Mouse (Mus musculus): ENCODE results near the gene Slc44a4.

The Slc44a4 gene

DNA sequence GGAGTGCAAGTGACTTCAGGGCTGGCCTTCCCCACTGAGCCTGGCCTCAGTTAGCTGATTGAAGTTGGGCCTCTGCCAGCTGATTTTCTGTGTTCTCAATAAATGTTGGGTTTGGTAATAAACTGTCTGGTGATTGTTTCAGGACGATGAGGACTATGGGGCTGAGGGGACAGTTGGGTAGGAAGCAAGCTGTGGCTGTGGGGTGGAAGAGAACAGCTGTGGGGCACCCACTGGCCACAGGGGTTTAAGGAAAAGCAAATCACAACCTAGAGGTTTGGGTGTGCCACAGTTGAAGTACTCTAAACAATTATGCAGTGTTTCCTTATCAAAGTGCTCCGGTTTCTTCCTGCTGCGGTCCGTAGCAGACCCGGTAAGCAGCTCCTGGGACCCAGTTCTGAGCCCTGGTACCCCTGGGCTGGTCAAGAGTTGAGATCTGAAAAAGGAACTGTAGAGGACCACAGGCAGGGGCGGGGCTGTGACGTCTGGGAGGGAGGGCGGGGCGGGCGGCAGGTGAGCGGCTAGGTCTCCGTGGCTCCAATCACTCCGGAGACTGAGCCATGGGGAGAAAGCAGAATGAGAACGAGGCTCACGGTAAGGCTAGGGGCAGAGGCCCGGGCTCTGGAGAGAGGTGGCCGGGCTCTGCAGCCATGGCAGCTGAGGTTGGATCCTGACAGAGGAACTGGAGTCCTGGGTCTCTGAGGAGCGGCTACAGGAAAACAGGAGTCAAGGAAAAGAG, at the start of gene Slc44a4:
Slc44a4 (plus strand) TSS at position 537 of the 736 bp plus-strand sequence.
- no peak for DNase-seq

DNA sequence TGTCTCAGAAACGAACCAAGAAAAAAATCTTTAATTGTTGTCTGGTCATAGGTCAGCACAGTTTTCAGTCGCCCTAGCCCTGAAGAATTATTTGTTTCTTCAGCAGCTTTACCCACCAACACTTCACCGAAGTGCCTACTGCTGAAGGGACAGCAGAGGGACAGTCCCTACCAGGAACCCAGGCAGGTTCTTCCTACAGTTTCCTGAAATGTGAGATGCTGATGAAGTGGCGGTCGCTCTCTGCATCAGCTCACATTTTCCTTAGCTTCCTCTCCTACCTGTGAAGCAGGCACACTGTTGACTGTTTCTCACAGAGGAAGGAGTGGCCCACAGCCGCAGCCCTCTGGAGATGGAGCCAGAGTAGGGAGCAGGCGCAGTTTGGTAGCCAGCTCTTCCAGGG, 48.3 kb upstream of the Slc44a4 start:
- DNase-seq = no peak

DNA sequence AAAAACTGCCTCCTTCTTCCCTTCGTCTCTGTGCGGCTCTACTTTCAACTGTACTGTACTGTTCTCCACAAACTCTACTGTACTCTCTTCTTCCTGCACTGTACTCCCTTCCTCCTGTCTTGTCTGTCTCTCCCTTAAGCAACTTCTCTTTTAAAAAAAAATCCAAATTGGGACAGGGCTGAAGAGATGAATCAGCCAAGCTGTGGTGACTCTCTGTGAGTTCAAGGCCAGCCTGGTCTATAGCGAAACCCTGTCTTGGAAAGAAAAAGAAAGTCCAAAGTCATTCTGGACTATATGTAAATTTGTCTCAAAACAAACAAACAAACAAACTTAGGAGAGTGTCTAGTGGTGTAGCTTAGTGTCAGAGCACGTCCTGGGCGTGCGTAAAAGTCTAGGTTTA, 39.9 kb upstream of the Slc44a4 start:
- DNase-seq = no peak

DNA sequence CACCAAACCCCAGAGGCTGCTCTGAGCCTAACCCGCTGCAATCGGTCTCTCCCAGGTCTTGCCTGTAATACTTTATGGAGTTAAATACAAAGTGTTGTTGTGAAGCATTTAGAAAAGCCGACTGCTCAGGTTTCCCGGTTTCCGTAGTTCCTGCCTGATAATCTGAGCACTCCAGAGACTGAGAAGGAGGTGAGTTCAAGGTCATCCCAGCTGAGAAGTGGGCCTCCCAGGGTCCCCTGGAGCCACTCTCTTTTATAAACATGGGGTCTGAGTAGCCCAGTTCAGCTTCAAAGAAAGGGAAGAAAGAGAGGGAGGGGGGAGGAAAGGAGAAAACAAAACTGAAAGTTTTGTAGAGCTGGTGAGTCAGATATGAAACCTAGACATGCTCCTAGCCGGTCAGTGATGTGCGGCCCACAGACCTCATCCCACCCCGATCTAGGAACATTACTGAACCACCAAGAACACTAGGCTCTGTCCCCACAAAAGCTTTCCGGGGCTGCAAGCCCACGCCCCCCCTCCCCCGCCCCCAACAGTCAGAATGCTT, 34.9 kb upstream of the Slc44a4 start, which contains the start of gene Zbtb12:
Zbtb12 (plus strand) TSS at position 148 of the 544 bp plus-strand sequence.
- DNase-seq = no peak

DNA sequence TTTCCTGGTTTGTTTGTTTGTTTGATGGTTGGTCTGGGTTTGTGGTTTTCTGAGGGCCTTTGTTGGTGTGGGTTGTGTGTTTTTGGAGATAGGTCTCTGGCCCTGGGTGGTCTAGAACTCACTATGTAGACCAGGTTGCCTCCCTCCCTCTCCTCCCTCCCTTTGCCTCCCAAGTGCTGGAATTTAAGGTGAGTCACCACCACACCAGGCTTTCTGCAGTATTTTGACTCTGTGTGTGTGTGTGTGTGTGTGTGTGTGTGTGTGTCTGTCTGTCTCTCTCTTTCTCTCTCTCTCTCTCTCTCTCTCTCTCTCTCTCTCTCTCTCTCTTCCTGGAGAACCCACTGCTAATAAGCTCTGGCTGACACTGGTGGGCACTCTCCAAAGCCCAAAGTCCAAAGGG, 33.1 kb upstream of the Slc44a4 start:
- no peak for DNase-seq

DNA sequence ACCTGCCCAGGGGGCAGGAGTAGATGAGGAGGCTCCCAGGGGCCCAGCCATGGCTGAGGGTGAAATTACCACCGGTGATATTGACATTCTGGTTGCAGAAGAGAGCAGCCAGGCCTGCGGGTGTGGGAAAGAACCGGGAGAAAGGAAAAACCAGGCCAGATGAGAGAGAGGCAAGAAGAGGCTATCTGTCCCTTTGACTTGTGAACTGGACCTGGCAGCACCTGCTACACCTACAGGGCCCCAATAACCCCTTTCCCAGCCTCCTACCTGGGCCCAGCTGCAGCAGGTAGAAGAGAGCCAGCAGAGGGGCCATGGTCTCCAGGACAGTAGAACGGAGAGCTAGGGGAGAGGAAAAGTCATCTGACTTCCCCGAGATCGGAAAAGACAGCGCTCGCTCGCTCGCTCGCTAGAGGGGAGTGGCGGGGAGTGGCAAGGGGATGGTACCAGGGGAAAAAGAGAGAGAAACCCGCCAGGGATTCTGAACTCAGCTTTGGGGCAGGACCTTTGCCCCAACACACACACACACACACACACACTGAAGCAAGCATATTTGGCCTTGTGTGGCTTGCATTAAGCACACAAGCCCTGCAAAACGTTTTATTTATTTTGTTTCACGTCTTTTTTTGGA, 32.5 kb upstream of the Slc44a4 start, which contains the start of gene Gm20547:
Gm20547 (minus strand) TSS at position 360 of the 628 bp plus-strand sequence.
- DNase-seq = no peak

DNA sequence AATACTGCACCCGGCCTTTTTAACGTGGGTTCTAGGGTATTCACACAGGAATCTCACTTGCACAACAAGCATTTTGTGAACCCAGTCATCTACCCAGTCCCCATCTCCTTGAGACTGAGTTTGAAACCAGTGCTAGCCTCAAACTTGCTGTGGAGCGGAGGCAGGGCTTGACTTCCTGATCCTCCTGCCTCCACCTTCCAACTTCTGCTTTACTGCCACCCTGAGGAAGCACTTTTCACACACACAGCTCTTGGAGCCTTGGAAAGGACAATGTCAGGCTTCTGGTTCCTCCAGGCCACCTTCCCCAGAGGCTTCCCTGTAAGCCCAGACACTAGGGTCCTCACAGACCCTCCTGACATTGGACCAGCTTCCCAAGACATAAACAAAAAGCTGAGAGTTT, 30.9 kb upstream of the Slc44a4 start:
- DNase-seq = no peak

DNA sequence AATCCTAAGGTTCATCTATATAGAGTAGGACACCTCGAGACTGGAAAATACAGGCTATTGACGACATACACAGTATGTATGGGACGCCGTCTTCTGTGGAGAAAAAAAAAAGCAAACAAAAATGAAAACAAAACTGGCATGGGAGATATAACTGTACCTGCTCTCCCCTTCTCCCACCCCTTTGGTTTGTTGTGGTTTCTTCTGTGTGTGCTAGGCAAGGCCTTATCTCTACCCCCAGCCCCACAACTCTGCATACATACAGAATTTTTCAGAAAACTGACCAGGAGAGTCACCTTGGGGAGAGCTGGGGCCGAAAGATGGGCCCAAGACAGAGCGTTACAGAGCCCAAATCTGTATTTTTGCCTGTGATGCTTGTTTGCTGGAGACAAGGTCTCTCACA, 29.6 kb upstream of the Slc44a4 start:
- DNase-seq = no peak

DNA sequence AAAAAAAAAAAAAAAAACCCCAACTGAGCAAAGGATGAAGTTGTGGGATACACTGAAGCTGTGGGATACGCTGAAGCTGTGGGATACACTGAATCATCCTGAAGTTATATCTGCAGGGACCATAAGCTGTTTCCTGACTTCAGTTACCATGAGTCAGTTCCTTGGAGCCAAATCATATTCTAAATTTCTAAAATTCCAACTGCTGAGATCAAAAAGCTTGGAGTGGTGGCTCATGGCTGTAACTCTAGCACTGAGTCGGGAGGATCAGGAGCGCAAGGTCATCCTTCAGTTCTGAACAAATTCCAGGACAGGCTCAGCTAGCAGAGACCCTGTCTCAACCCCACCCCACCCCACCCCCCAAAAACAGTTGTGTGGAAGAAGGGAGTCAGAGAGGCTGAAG, 28.7 kb upstream of the Slc44a4 start:
- DNase-seq = no peak

DNA sequence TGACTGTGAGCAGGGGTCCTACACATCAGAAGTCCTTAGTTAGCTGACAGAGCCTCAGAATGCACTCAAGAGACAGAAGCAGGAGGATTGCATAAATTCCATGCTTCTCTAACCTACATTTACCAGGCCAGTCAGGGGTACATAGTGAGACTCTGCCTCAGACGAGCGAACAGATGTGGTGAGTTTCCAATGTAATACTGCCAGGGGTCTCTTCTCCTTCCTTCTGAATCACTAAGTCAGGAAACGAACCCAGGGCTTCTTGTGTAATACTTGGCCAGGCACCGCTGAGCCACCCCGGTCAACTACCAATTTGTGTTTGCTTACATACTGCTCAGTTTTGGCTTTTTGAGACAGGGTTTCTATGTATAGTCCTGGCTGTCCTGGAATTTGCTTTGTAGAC, 26.3 kb upstream of the Slc44a4 start:
- DNase-seq = no peak

DNA sequence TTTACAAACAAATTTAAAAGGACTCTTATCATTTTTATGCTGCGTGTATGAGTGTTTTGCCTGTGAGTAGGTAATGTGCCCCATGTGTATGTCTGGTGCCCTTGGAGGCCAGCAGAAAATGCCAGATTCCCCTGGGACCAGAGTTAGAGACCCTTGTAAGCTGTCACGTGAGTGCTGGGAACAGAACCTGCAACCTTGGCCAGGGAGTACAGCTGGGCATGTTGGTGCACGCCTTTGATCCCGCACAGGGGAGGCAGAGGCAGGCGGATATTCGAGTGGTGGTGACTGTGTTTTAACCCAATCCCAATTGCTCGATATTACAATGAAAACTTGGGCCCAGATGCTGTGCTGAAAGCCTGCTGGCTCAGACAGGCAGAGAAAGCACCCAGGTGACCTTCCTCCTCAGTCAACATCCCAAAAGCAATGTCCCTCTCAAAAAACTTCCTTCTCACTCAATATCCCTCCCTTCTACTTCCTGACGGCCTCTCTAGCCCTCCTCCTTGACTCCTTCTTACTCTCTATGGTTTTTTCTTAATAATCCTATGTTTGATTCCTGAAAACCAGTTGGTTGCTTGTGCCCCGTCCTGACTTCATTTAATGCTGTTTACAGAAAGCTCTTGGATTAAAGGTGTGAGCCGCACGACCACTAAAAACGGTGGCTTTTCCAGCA, 24.1 kb upstream of the Slc44a4 start:
- DNase-seq = no peak

DNA sequence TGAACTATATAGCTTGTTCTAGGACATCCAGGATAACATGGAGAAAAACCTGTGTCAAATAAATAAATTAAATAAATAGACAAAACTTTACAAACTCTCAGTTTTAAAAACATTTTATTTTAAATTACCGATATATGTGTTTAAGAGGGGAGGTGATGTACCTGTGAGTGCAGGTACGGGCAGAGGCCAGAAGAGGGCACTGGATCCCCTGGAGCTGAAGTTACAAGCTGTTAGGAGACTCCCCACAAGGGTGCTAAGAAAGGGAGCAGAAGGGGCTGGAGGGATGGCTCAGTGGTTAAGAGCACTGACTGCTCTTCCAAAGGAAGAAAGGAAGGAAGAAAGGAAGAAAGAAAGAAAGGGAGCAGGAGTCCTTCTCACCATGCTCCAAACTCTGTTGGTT, 22.9 kb upstream of the Slc44a4 start:
- no peak for DNase-seq

DNA sequence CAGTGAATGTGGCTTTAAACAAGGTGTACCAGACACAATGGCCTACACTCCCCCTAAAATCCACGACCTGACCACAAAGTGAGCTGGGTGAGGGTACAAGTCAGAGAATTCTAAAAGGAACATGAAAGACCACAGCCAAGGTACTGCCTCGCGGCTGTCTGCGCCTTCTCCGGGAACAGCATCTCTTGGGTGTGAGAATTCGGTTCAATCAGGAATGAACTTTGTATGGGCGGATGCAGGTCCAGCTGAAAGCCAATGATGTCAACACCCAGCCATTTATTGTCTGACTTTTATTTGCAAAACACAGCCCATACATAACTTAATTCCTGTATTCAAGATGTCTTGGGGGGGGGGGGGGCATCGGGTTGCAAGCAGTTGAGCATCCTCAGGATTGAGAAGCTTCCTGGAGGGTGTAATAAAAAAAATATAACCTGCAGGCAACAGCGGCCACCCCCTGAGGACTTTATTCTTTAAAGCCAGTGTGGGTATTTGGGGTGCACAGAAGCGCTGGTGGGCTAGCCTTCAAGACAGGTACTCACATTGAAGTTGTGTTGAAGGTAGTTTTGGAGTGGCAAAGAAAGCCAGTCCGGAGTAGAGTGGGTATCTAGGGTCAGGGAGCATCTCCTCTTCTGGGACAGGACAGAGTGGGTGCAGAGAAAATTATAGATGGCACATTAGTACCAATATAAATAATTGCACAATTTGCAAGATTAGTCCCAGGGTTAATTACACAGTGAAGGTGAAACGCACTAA, 21.0 kb upstream of the Slc44a4 start:
- DNase-seq = no peak

DNA sequence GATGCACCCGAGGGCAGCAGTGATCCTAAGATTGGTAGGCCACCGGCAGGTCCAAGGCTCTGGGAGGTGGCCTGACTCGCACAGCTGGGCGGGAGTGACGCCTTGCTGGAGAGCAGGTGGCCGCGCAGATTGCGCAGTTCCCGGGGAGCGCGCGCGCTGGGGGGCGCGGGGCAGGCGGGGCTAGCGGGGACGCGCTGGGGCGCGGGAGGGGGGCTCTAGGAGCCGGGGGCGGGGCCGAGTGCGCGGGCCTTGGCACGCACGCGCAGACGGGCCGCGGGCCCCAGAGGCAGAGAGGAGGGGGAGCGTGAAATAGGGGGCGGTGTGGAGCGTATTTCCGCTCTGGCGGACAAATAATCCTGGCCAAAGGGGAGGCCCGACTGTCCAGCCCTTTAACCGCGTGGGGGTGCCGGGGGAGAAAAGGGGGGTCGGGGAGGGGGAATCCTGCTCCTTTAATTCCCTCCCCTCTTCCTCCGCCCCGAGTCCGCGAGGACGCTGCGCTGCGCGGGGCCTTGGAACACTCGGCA, 20.1 kb upstream of the Slc44a4 start:
- DNase-seq = peak; percentile 96

DNA sequence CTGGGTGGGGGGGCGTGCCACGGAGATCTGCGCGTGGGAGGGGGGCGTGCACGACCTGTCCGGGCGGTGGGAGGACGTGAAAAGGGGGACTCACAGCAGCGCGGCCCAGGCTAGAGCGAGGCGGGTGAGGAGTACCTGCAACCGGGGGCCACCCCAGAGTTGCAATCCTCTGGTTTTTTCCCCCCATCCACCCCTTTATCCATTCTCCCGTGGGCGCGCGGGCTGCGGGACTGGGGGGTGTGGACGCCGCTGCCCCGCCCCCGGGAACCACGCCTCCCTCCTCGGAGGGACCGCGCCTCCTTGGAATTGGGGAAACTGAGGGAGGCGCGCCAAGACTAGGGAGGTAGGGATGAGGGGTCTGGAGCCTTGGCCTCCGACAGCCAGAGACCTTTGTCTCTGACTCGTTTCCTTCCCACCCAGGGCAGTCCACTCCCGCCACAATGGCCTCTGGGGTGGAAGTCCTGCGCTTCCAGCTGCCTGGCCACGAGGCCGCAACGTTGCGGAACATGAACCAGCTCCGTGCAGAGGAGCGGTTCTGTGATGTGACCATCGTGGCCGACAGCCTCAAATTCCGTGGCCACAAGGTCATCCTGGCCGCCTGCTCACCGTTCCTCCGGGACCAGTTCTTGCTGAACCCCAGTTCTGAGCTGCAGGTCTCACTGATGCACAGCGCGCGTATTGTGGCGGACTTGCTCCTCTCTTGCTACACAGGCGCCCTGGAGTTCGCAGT, 19.3 kb upstream of the Slc44a4 start:
- DNase-seq = peak; percentile 55

DNA sequence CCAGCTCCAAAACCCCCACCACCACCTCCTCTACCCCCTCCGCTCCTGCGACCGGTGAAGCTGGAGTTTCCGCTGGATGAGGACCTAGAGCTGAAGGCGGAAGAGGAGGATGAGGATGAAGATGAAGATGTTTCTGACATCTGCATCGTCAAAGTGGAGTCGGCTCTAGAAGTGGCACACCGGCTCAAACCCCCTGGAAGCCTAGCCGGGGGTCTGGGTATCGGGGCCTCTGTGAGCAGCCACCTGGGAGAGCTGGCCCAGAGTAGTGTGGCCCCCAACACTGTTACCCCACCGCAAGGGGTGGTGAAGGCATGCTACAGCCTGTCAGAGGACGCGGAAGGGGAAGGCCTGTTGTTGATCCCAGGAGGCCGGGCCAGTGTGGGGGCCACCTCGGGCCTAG, 18.5 kb upstream of the Slc44a4 start:
- DNase-seq = no peak

DNA sequence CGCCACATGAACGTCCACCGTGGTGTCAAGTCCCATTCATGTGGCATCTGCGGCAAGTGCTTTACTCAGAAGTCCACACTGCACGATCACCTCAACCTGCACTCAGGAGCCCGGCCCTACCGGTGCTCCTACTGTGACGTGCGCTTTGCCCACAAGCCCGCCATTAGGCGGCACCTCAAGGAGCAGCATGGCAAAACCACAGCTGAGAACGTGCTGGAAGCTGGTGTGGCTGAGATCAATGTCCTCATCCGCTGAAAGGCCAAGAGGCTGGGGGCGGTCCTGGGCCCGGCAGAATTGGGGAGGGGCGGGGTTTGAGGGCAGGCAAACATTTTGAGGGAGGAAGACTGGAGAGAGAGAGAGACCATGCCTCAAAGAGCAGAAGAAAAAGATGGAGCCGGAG, 17.9 kb upstream of the Slc44a4 start:
- DNase-seq = peak; percentile 31

DNA sequence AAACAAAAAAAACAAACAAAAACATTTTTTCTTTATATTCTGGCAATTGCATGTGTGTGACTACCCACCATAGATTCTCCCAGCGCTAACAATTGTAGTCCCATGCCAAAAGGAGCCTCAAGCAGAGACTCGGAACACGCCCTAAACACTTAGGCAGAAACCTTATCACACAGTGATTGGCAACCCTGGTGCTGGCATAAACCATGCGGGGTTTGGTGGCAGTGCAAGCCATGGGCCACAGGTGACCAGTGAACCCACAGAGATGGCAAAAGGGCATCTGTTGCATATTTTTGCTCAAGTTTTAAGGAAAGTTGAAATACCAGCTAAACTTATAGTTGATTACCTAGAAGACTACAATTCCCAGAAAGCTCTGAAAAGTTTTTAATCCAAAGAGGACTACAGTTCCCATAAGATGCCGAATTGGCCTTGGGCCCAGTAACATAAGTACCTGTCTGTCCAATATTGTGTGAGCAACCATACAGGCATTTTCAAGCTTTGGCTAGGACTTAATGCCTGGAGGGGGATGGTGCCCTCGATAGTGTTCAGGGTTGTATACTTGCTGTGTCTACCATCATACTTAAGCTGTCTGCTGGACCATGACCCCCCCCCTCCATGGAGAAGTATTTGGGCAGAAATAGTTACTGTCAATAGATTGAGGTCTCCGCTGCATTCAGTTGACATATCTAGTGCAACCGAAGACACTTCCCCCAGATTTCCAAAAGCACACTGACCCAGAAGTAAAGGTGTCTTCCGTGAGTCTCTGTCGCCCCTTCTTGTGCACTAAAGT, 16.7 kb upstream of the Slc44a4 start:
- peak; percentile 65 for DNase-seq

DNA sequence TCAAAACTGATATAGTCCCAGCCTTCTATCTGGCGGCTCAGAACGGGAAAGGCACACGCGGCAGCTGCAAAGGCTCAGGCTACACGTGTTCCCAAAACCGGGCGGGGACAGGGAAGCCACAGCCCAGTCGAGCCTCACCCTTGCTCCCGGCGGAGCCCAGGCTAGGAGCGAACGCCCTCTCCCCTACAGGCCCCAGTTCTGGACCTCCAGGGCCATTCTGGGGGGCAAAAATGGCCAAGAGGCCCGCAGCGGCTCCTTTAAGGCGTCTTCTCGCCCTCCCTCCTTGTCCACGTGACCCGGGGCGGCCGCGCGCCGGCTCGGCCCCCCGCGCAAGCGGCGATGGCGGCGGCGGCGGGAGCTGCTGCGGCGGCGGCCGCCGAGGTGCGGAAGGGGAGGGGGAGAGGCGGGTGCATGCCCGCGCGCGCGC, 16.1 kb upstream of the Slc44a4 start, which contains the start of the genes C2 and Ehmt2:
C2 (minus strand) TSS at position 106 of the 427 bp plus-strand sequence.
Ehmt2 (plus strand) TSS at position 310 of the 427 bp plus-strand sequence.
- DNase-seq = peak; percentile 85

DNA sequence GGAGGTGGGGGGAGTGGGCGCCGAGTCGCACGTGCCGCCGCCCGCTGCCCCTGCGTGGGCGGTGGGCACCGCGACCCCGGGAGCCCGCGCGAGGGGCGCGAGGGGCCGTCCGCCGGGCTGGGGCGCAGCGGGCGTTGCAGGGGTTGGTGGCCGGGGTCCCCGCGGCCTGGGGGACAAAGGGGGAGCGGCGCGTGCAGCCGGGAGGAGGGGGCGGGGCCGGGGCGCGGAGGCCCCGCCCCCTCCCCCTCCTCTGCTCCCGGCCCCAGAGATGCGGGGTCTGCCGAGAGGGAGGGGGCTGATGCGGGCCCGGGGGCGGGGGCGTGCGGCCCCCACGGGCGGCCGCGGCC, 15.6 kb upstream of the Slc44a4 start:
- no peak for DNase-seq
